Mouse (Mus musculus) liver, postnatal 0 days (tissue): ENCODE results near the gene Casp7.

ENCODE experiments used
- CTCF ChIP-seq: sonication (generic); IDR thresholded peaks from 2 replicates; pipeline ENCODE4 v1.5.1; 2016; ENCODE audit warnings: antibody characterized with exemption, low read depth
- EP300 ChIP-seq: IDR thresholded peaks from 2 replicates; pipeline ENCODE4 v1.6.1; 2016; ENCODE audit warnings: antibody characterized with exemption, low read depth, mild to moderate bottlenecking

DNA sequence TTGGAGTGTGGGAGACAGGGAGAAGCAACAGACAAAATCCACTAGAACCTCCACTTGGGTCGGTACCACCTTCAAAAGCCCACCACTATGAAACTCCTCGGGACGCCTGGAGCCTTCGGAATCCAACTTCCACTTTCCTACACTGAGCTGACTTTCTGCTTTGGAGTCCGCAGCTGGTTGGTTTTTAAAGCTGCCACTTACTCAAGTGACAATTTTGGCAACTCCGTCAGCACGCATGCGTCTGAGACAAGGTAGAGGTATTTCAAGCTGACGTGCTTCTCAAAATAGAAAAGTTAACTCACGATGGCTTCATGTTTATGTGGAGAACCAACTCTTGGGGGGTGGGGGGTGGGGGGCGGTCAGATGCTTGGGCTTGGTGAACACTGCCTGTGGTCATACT is 7.0 kb upstream of the Casp7 start, which contains the start of gene Nrap:
- TF ChIP-seq CTCF: no peak
- no peak for TF ChIP-seq EP300
